Mouse (Mus musculus): ENCODE data around the gene Csf2rb2. TPM values are rescaled to one million over a fixed set of nuclear protein-coding genes. Genes with fewer than 3 reads are reported as not detected.
"Not testable (repeated sequence)": the region's sequence is repeated elsewhere in the genome, so short reads cannot be mapped to it uniquely, and the experiment has no call there.

Gene Csf2rb2
- polyA plus RNA-seq, 1 experiment from 2014 or later, result 0.21 TPM

DNA sequence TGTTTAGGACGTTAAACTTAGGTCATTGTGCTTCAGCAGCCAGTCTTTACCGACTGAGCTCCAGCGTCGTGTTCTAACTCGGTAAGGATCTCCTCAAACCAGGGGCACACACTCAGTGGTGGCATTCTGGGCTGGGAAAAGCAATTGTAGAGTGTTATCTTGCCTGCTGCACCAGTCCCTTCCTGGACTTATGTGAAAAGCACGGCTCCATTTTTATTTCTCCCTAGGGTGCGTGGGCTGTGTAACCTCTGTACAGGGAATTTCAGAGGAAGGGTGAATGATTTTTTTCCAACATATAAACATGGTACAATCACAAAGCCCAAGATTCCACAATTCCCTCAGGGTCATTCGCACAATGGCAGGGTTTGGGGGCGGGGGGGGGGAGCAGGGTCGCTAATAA is 38.1 kb downstream of the Csf2rb2 start:
- H3K4me1 ChIP-seq (replicated peaks), result no peaks in the 10 kb centered on the region
- no peaks in the 10 kb centered on the region for H3K36me3 ChIP-seq
- ATAC-seq (ENCODE audit: low FRiP score, low read depth), result no peak
- no peaks in the 10 kb centered on the region for H3K27me3 ChIP-seq
- H3K27ac ChIP-seq (replicated peaks), result no peak overlapping the region
- H3K9me3 ChIP-seq, result no peaks in the 10 kb centered on the region
- no peak overlapping the region for H3K4me2 ChIP-seq
- no peak overlapping the region for H3K9ac ChIP-seq
- H3K4me3 ChIP-seq, result no peak overlapping the region
- 85% methylated on average over 10 of the region's 10 CpGs for WGBS

DNA sequence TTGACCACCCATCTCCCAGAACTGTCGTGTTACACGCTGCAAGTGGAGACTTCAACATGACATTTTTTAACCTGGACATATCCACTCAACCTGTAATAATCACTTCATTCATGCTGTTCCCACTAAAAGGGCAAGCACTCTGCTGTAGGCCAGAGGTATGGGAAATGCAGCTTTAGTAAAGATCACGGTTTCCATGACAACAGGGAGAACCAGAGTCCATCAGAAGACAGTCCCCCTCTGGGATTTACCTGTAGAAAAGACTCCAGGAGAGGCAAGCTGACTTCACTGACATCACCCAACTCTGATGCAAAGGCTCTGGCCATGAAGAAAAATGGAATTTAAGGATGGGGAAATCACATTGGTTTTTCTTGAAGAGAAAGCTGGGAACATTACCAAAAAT is 42.2 kb downstream of the Csf2rb2 start:
- Histone ChIP-seq H3K4me1 (replicated peaks) (no peaks in the 10 kb centered on the region), H3K27ac (replicated peaks) (no peak overlapping the region), H3K4me3 (no peak overlapping the region), H3K27me3 (no peaks in the 10 kb centered on the region), H3K9me3 (no peaks in the 10 kb centered on the region), H3K4me2 (no peak overlapping the region), H3K9ac (no peak overlapping the region), H3K36me3 (no peaks in the 10 kb centered on the region)
- no peak for ATAC-seq (ENCODE audit: low FRiP score, low read depth)
- 75% methylated on average over 3 of the region's 3 CpGs for WGBS

GRCm38 (mm10) chr15:78260668-78261333 is 44.7 kb downstream of the Csf2rb2 start:
- Histone ChIP-seq H3K4me1 (replicated peaks) (no peaks in the 10 kb centered on the region), H3K9me3 (no peaks in the 10 kb centered on the region), H3K36me3 (no peaks in the 10 kb centered on the region), H3K9ac (no peak overlapping the region), H3K27ac (replicated peaks) (no peak overlapping the region), H3K27me3 (no peaks in the 10 kb centered on the region), H3K4me2 (no peak overlapping the region), H3K4me3 (no peak overlapping the region)
- 77% methylated on average over 13 of the region's 13 CpGs for WGBS
- ATAC-seq (ENCODE audit: low FRiP score, low read depth), result no peak

DNA sequence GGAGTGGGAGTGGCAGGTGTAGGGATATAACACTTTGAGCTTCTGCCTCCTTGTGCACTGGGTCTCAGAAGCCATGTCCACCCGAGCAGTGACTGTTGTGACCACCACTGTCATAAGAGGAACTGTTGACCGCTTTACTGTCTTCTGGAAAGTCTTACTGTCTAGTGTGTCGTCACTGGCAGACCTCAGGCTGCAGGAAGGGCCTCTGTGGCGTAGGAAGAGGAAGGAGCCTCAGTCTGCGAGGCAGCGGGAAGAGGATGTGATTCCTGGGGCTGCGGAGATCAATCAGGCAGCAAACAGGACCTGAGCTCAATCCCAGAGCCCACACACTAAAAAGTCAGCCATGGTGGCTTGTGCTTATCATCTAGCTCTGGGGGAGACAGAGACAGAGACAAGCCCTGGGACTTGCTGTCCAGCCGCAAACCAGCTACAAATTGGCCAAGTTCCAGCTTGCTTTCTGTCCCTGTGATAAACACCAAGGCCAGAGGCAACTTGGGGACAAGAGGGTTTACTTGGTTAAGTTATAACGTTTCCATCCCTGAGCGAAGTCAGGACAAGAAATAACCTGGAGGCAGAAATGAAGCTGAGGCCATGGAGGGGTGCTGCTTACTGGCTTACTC is 47.2 kb downstream of the Csf2rb2 start:
- Histone ChIP-seq H3K4me3 (no peak overlapping the region), H3K36me3 (no peaks in the 10 kb centered on the region), H3K27ac (replicated peaks) (no peak overlapping the region), H3K9me3 (no peaks in the 10 kb centered on the region), H3K4me1 (replicated peaks) (no peaks in the 10 kb centered on the region), H3K4me2 (no peak overlapping the region), H3K9ac (no peak overlapping the region), H3K27me3 (peaks cover 5% of the 10 kb centered on the region; the same call in 1 of the 2 replicates)
- 87% methylated on average over 10 of the region's 10 CpGs for WGBS
- ATAC-seq (ENCODE audit: low FRiP score, low read depth), result no peak

DNA sequence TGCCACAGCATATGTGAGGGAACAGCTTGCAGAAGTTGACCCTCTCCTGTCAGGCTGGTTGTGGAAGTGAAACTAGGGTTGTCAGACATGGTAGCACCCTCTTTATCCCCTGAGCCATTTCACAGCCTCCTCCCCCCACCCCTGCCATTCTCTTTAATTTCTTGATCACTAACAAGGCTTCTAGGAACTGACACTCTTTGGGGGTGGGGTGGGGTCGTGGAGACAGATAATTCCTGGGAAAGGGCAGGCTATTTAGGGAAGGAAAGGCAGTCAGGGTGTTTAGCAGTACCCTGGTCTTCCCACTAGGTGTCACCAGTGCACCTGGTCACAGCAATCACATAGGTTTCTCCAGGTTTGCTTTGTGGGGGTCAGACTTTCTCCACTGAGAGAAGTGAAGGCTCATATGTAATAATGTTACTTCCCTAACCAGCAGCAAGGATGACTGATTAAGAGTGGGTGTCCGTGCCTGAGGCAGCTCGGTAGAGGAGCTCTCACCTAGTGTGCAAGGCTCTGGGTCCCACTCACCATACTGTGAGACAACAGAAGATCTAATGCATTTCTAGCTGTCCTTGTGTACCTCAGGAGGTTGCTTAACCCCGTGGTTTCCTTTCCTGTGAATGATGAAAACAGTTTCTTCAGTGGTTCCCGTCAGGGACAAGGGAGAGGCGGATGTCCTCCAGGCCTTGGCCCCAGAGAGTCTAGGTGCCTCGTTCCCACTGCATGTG is 48.0 kb downstream of the Csf2rb2 start:
- ATAC-seq (ENCODE audit: low FRiP score, low read depth), result 0 out of 2 replicates have a peak, but pooled peaks have one; percentile 52
- Histone ChIP-seq H3K9ac (no peak overlapping the region), H3K27me3 (peaks cover 5% of the 10 kb centered on the region; the same call in 1 of the 2 replicates), H3K4me1 (replicated peaks) (no peaks in the 10 kb centered on the region), H3K9me3 (no peaks in the 10 kb centered on the region), H3K4me3 (no peak overlapping the region), H3K27ac (replicated peaks) (peak overlapping the region; percentile 31; the same call in 1 of the 2 replicates), H3K36me3 (no peaks in the 10 kb centered on the region), H3K4me2 (no peak overlapping the region)
- 42% methylated on average over 7 of the region's 7 CpGs for WGBS

GRCm38 (mm10) chr15:78256602-78257259 is 48.8 kb downstream of the Csf2rb2 start:
- not testable (repeated sequence) for ATAC-seq (ENCODE audit: low FRiP score, low read depth); H3K27ac ChIP-seq (replicated peaks); H3K4me3 ChIP-seq; H3K9ac ChIP-seq; H3K4me1 ChIP-seq (replicated peaks); H3K9me3 ChIP-seq; H3K4me2 ChIP-seq; H3K36me3 ChIP-seq; H3K27me3 ChIP-seq

DNA sequence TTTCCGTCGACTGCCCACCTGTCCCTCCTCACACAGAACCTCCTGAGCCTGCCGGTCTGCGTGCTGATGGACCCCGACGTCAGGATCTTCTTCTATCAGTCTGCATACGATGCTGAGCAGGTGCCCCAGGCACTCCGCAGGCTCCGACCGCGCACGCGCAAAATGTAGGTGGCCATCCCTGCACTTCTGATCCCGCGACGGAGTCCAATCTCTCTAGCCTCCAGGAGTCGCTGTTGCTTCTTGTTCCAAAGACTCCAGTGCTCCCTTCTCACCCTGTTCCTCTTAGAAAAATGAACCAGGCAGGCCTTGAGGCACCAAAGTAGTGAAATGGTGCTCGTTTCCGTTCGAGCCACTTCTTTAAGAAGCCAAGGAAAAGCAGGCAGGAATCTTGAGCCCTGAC is 50.8 kb downstream of the Csf2rb2 start:
- ATAC-seq (ENCODE audit: low FRiP score, low read depth), result 0 out of 2 replicates have a peak, but pooled peaks have one; percentile 52

DNA sequence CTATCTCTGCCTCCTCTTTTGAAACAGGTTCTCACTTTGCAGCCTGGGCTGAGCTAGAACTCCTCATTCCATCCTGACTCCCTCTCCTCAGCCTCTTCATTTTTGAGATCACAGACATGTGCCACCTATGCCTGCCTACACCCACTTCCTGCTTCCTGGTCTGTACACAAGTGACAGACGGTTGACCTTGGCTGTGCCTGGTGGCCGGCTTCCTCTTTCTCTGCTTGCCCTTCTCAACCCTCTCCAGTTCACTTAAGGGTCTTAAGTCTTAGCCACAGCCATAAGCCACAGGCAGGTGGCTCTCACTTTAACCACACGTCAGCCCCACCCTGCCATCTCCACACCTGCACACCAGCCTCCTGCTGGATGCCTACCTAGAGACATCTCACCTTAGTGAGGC is 57.1 kb downstream of the Csf2rb2 start:
- no peaks in the 10 kb centered on the region for H3K4me1 ChIP-seq (replicated peaks)
- H3K27ac ChIP-seq (replicated peaks), result no peak overlapping the region
- H3K4me2 ChIP-seq, result no peak overlapping the region
- H3K9ac ChIP-seq, result no peak overlapping the region
- H3K9me3 ChIP-seq, result no peaks in the 10 kb centered on the region
- 76% methylated on average over 3 of the region's 3 CpGs for WGBS
- H3K4me3 ChIP-seq, result no peak overlapping the region
- no peak for ATAC-seq (ENCODE audit: low FRiP score, low read depth)
- no peaks in the 10 kb centered on the region for H3K27me3 ChIP-seq
- no peaks in the 10 kb centered on the region for H3K36me3 ChIP-seq

More for the DNA sequence above, 50.8 kb downstream of the Csf2rb2 start:
- no peak overlapping the region for H3K27ac ChIP-seq (replicated peaks)
- no peaks in the 10 kb centered on the region for H3K4me1 ChIP-seq (replicated peaks)
- 27% methylated on average over 20 of the region's 20 CpGs for WGBS
- no peak overlapping the region for H3K4me3 ChIP-seq
- peaks cover 5% of the 10 kb centered on the region; the same call in 1 of the 2 replicates for H3K27me3 ChIP-seq
- no peaks in the 10 kb centered on the region for H3K9me3 ChIP-seq
- H3K9ac ChIP-seq, result no peak overlapping the region
- no peaks in the 10 kb centered on the region for H3K36me3 ChIP-seq
- peak overlapping the region; percentile 5; the same call in 1 of the 2 replicates for H3K4me2 ChIP-seq

- Histone ChIP-seq H3K36me3 (no peaks in the 10 kb centered on the region), H3K9ac (no peak overlapping the region), H3K9me3 (no peaks in the 10 kb centered on the region), H3K27ac (replicated peaks) (no peak overlapping the region), H3K4me2 (no peak overlapping the region), H3K4me1 (replicated peaks) (no peaks in the 10 kb centered on the region), H3K4me3 (no peak overlapping the region), H3K27me3 (no peaks in the 10 kb centered on the region)
- 67% methylated on average over 2 of the region's 2 CpGs for WGBS
- ATAC-seq (ENCODE audit: low FRiP score, low read depth), result no peak
These were observed 57.9 kb downstream of the Csf2rb2 start for GRCm38 (mm10) chr15:78247659-78248058.

- WGBS, result 82% methylated on average over 18 of the region's 18 CpGs
- H3K9me3 ChIP-seq, result no peaks in the 10 kb centered on the region
- no peaks in the 10 kb centered on the region for H3K4me1 ChIP-seq (replicated peaks)
- no peak overlapping the region for H3K9ac ChIP-seq
- no peak overlapping the region for H3K4me3 ChIP-seq
- no peak overlapping the region for H3K27ac ChIP-seq (replicated peaks)
- no peaks in the 10 kb centered on the region for H3K36me3 ChIP-seq
- H3K4me2 ChIP-seq, result no peak overlapping the region
- ATAC-seq (ENCODE audit: low FRiP score, low read depth), result no peak
- no peaks in the 10 kb centered on the region for H3K27me3 ChIP-seq
These were observed 59.1 kb downstream of the Csf2rb2 start for GRCm38 (mm10) chr15:78246143-78247116.
